Mouse (Mus musculus): ENCODE data around the gene Tns4. TPM values are rescaled to one million over a fixed set of nuclear protein-coding genes. Genes with fewer than 3 reads are reported as not detected.

Gene Tns4
- polyA plus RNA-seq, 1 experiment from 2014 or later: 2.5 TPM

- ATAC-seq (ENCODE audit: insufficient number of reproducible peaks, insufficient read depth, low FRiP score, low read depth): 0 out of 2 replicates have a peak, but pooled peaks have one; percentile 12
- Histone ChIP-seq H3K9me3 (ENCODE audit: control insufficient read depth, low read depth, low read length) (no peaks in the 10 kb centered on the region), H3K9ac (replicated peaks; ENCODE audit: low read depth, low read length) (no peak overlapping the region), H3K4me3 (ENCODE audit: low read depth, low read length) (no peak overlapping the region), H3K4me2 (replicated peaks; ENCODE audit: low read depth, low read length) (peak overlapping the region; percentile 37), H3K4me1 (ENCODE audit: control insufficient read depth, insufficient read depth, low read length) (peaks cover 45% of the 10 kb centered on the region), H3K27me3 (ENCODE audit: control insufficient read depth, insufficient read depth, low read length) (no peaks in the 10 kb centered on the region), H3K36me3 (ENCODE audit: control insufficient read depth, insufficient read depth, low read length) (peaks cover 45% of the 10 kb centered on the region), H3K27ac (ENCODE audit: low read length) (peak overlapping the region; percentile 82)
- WGBS: 21% methylated on average over 5 of the region's 5 CpGs
Measured at GRCm38 (mm10) chr11:99047120-99047519, 42.0 kb downstream of the Tns4 start.

GRCm38 (mm10) chr11:99045159-99045889 is 43.8 kb downstream of the Tns4 start:
- Histone ChIP-seq H3K9me3 (ENCODE audit: control insufficient read depth, low read depth, low read length) (no peaks in the 10 kb centered on the region), H3K27me3 (ENCODE audit: control insufficient read depth, insufficient read depth, low read length) (no peaks in the 10 kb centered on the region), H3K36me3 (ENCODE audit: control insufficient read depth, insufficient read depth, low read length) (peaks cover 28% of the 10 kb centered on the region), H3K4me2 (replicated peaks; ENCODE audit: low read depth, low read length) (peak overlapping the region; percentile 37), H3K9ac (replicated peaks; ENCODE audit: low read depth, low read length) (no peak overlapping the region; the same call in 1 of the 2 replicates), H3K27ac (ENCODE audit: low read length) (peak overlapping the region; percentile 82), H3K4me3 (ENCODE audit: low read depth, low read length) (no peak overlapping the region), H3K4me1 (ENCODE audit: control insufficient read depth, insufficient read depth, low read length) (peaks cover 45% of the 10 kb centered on the region)
- ATAC-seq (ENCODE audit: insufficient number of reproducible peaks, insufficient read depth, low FRiP score, low read depth): no peak
- 58% methylated on average over 12 of the region's 12 CpGs for WGBS

DNA sequence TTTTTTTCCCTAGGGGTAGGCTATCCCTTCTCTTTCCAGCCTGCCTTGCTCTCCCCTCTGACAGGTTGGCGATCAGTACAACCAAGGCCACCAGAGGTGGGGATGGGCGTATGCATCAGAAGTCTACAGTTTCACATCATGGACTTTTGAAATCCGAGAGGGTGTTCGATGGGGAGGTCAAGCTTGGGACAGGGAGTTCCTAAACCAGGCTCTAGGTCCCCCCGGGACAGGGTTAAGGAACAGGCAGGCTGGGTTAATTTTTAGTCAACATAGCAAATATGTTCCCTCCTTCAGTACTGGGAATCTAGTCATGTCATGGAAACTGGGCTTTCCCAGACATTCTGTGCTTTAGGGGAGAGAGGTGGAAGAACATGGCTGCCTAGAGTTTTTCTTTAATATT is 44.8 kb downstream of the Tns4 start:
- H3K4me1 ChIP-seq (ENCODE audit: control insufficient read depth, insufficient read depth, low read length): peaks cover 45% of the 10 kb centered on the region
- peak overlapping the region; percentile 11; the same call in 1 of the 2 replicates for H3K4me3 ChIP-seq (ENCODE audit: low read depth, low read length)
- no peak overlapping the region for H3K27ac ChIP-seq (ENCODE audit: low read length)
- WGBS: 66% methylated on average over 5 of the region's 5 CpGs
- no peaks in the 10 kb centered on the region for H3K27me3 ChIP-seq (ENCODE audit: control insufficient read depth, insufficient read depth, low read length)
- H3K9ac ChIP-seq (replicated peaks; ENCODE audit: low read depth, low read length): no peak overlapping the region
- no peak for ATAC-seq (ENCODE audit: insufficient number of reproducible peaks, insufficient read depth, low FRiP score, low read depth)
- peaks cover 20% of the 10 kb centered on the region for H3K36me3 ChIP-seq (ENCODE audit: control insufficient read depth, insufficient read depth, low read length)
- no peaks in the 10 kb centered on the region for H3K9me3 ChIP-seq (ENCODE audit: control insufficient read depth, low read depth, low read length)
- H3K4me2 ChIP-seq (replicated peaks; ENCODE audit: low read depth, low read length): peak overlapping the region; percentile 37

DNA sequence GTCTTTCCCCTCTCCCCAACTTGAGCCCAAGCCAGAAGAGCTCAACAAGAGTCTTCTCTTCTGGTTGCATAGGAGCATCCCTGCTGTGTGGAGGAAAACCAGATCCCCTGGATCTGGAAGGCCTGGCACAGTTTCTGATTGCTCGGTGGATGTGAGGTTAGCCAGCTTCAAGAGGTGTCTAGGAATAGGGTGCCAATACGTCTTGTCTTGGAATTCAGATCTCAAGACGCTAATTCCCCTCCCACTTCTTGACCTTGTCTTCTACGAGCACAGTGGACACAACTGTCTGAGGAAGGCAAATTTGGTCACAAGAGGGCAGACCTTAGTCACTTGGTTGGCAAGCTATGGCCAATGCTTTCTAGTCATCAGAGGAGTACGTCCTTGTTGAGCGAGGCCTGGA is 45.5 kb downstream of the Tns4 start:
- peaks cover 13% of the 10 kb centered on the region; the same call in 1 of the 2 replicates for H3K36me3 ChIP-seq (ENCODE audit: control insufficient read depth, insufficient read depth, low read length)
- ATAC-seq (ENCODE audit: insufficient number of reproducible peaks, insufficient read depth, low FRiP score, low read depth): no peak
- 59% methylated on average over 6 of the region's 6 CpGs for WGBS
- H3K9ac ChIP-seq (replicated peaks; ENCODE audit: low read depth, low read length): no peak overlapping the region
- no peaks in the 10 kb centered on the region for H3K9me3 ChIP-seq (ENCODE audit: control insufficient read depth, low read depth, low read length)
- H3K4me2 ChIP-seq (replicated peaks; ENCODE audit: low read depth, low read length): peak overlapping the region; percentile 37
- H3K4me3 ChIP-seq (ENCODE audit: low read depth, low read length): peak overlapping the region; percentile 11
- H3K27ac ChIP-seq (ENCODE audit: low read length): peak overlapping the region; percentile 45; the same call in 1 of the 2 replicates
- no peaks in the 10 kb centered on the region for H3K27me3 ChIP-seq (ENCODE audit: control insufficient read depth, insufficient read depth, low read length)
- peaks cover 45% of the 10 kb centered on the region for H3K4me1 ChIP-seq (ENCODE audit: control insufficient read depth, insufficient read depth, low read length)

GRCm38 (mm10) chr11:99042834-99043431 is 46.2 kb downstream of the Tns4 start:
- peak overlapping the region; percentile 78 for H3K4me3 ChIP-seq (ENCODE audit: low read depth, low read length)
- no peaks in the 10 kb centered on the region for H3K9me3 ChIP-seq (ENCODE audit: control insufficient read depth, low read depth, low read length)
- WGBS: 22% methylated on average over 12 of the region's 12 CpGs
- H3K27me3 ChIP-seq (ENCODE audit: control insufficient read depth, insufficient read depth, low read length): no peaks in the 10 kb centered on the region
- H3K4me1 ChIP-seq (ENCODE audit: control insufficient read depth, insufficient read depth, low read length): peaks cover 45% of the 10 kb centered on the region
- no peak for ATAC-seq (ENCODE audit: insufficient number of reproducible peaks, insufficient read depth, low FRiP score, low read depth)
- peaks cover 7% of the 10 kb centered on the region; the same call in 1 of the 2 replicates for H3K36me3 ChIP-seq (ENCODE audit: control insufficient read depth, insufficient read depth, low read length)
- H3K27ac ChIP-seq (ENCODE audit: low read length): peak overlapping the region; percentile 90
- H3K4me2 ChIP-seq (replicated peaks; ENCODE audit: low read depth, low read length): peak overlapping the region; percentile 76
- H3K9ac ChIP-seq (replicated peaks; ENCODE audit: low read depth, low read length): peak overlapping the region; percentile 89

DNA sequence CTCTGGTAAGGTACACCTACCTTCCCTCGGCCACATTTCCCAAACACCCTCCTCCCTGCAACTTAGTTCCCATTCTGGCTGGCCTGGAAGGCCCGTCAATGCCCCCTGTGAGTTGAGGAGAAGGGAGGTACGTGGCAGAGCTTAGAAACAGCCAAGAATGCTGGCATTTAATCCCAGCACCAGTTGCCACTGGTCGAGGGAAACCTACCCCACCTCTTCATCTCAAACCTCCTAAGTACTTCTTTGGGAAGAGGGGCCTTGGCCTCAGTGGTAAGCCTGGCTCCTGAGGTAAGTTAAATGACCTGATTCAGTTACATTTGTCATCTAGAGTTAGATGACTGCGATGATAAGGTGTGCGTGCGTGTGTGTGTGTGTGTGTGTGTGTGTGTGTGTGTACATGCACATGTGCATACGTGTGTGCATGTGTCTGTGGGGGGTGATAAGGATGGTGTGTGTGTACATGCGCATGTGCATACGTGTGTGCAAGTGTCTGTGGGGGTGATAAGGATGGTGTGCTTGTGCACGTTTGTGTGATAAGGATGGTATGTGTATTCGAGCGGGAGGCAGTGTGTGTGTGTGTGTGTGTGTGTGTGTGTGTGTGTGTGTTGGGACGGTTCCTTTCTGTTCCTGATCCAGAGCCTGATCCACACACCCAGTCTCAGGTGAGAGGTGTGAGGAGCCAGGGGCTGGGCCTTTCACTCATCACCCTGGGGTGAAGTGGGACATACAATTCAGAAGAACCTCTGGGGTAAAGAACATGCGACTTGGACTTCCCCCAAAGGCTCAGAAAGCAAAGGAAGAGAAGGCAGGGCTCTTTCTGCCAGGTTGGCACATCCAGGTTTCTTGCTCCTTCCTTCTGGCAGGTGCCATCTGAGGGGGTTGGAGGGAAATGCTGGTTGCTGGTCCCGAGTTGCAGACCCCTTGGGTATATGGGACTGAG is 47.0 kb downstream of the Tns4 start:
- Histone ChIP-seq H3K9me3 (ENCODE audit: control insufficient read depth, low read depth, low read length) (no peaks in the 10 kb centered on the region), H3K27ac (ENCODE audit: low read length) (peak overlapping the region; percentile 90), H3K27me3 (ENCODE audit: control insufficient read depth, insufficient read depth, low read length) (no peaks in the 10 kb centered on the region), H3K36me3 (ENCODE audit: control insufficient read depth, insufficient read depth, low read length) (peaks cover 7% of the 10 kb centered on the region; the same call in 1 of the 2 replicates), H3K4me3 (ENCODE audit: low read depth, low read length) (peak overlapping the region; percentile 78), H3K4me2 (replicated peaks; ENCODE audit: low read depth, low read length) (peak overlapping the region; percentile 76), H3K9ac (replicated peaks; ENCODE audit: low read depth, low read length) (peak overlapping the region; percentile 89), H3K4me1 (ENCODE audit: control insufficient read depth, insufficient read depth, low read length) (peaks cover 37% of the 10 kb centered on the region)
- no peak for ATAC-seq (ENCODE audit: insufficient number of reproducible peaks, insufficient read depth, low FRiP score, low read depth)
- WGBS: 25% methylated on average over 16 of the region's 16 CpGs

- Histone ChIP-seq H3K9me3 (ENCODE audit: control insufficient read depth, low read depth, low read length) (no peaks in the 10 kb centered on the region), H3K9ac (replicated peaks; ENCODE audit: low read depth, low read length) (peak within 1 kb of the TSS; percentile 89), H3K4me1 (ENCODE audit: control insufficient read depth, insufficient read depth, low read length) (peaks cover 28% of the 10 kb centered on the region), H3K4me3 (ENCODE audit: low read depth, low read length) (peak within 1 kb of the TSS; percentile 78), H3K4me2 (replicated peaks; ENCODE audit: low read depth, low read length) (peak within 1 kb of the TSS; percentile 76), H3K36me3 (ENCODE audit: control insufficient read depth, insufficient read depth, low read length) (peaks cover 7% of the 10 kb centered on the region; the same call in 1 of the 2 replicates), H3K27me3 (ENCODE audit: control insufficient read depth, insufficient read depth, low read length) (no peaks in the 10 kb centered on the region), H3K27ac (ENCODE audit: low read length) (peak within 1 kb of the TSS; percentile 90)
- peak; percentile 79 for ATAC-seq (ENCODE audit: insufficient number of reproducible peaks, insufficient read depth, low FRiP score, low read depth)
- 2% methylated on average over 63 of the region's 63 CpGs for WGBS
Measured at GRCm38 (mm10) chr11:99041051-99041729, 47.9 kb downstream of the Tns4 start, which contains the start of gene Igfbp4. TSS of gene Igfbp4 (plus strand) at chr11:99041244.

All from stomach, embryonic 14.5 days (tissue).